Mouse (Mus musculus): ENCODE results near the gene Ciz1. TPM values are rescaled to one million over a fixed set of nuclear protein-coding genes. Genes with fewer than 3 reads are reported as not detected.

Gene Ciz1
- total RNA-seq, 2 experiments from 2014 or later, result 49.0 to 63.5 TPM

DNA sequence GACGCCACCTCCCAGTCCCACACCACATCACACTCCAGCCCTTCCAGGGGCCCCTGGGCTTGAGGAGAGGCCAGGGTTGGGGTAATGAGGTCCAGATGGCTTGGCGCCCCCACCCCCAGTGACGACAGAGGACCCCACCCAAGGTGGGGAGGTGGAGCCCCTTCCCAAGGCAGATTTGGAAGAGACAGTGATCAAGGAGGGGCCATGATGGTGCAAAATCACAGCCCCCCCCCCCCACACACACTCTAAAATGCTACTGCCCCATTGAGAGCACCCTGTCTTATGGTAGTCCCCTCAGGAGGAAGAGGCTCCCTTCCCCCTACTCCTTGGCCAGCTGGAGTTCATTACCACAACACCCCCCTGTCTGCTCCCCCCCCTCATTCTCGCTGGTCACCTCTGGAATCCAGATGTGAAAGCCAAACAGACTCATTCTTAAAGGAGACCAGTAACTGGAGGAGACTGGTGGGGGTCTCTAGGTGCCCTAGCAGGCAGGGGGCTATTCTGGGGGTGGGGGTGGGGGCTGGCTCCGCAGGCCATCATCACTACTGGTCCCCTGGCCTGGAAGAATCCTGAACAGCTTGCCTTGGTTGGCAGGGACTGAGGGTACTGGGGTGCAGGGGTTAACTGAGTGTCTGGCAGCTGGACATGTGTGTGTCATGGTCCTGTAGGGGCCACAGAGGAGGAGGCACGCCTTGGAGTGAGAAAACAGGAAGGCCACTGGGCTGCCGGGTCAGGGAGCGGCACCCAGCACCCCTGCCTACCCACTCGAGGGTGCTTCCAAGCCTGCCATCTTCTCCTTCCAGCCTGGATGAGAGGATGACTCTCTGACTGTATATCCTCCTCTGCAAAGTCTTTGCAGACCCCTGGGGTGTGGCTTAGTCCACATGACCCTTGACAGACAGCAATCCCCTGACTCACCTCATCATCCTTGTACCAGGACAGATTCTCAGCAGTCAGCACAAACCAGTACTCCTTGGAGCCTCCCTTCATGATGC lies 32.2 kb upstream of the Ciz1 start:
- peak; percentile 37 for DNase-seq

DNA sequence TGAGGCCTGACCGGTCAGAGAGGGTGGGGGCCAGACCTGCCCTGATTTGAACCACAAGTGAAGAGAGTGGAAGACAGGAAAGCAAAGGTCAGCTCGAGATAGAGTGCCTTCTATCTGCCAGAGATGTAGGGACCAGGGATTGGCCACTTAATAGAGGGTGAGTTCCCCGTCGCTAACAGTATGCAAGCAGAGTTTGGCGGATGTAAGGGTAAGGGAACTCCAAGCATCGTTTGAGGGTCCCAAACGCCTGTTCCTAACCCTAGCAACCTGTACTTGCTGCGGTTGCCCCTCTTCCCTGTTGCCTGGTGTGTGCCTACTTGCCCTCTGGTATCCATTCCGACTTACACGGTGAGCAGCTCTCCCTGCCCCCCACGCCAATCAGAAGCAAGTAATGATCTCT lies 31.4 kb upstream of the Ciz1 start:
- no peak for DNase-seq

DNA sequence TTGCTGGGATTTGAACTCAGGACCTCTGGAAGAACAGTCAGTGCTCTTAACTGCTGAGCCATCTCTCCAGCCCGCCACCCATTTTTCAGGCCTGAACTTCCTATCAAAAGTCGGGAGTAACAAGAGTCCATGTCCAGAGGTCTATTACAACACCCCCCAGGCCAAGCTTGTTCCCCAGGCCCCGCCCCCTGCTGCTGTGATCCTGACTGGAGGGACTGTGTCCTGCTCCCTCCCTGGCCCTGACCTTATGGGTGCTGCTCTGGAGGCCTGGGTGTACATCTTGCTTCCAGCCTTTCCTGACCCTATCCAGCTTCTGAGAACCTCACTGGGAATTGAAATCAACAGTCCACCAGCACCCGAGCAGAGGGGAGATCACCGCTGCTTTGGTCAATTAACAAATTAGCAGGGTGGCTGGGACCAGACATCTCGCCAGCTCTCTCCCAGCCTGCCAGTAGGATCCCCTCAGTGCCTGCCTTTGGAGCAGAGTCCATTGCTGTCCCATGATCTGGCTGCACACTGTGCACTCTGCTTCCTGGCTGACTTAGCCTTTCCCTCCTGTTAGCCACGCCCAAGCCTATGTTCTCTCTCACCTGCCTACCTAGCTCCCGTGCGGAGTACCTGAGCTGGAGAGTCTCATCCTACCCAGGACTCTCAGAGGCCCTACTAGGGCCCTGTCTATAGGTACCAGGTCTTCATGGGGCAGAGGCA lies 30.4 kb upstream of the Ciz1 start:
- no peak for DNase-seq

DNA sequence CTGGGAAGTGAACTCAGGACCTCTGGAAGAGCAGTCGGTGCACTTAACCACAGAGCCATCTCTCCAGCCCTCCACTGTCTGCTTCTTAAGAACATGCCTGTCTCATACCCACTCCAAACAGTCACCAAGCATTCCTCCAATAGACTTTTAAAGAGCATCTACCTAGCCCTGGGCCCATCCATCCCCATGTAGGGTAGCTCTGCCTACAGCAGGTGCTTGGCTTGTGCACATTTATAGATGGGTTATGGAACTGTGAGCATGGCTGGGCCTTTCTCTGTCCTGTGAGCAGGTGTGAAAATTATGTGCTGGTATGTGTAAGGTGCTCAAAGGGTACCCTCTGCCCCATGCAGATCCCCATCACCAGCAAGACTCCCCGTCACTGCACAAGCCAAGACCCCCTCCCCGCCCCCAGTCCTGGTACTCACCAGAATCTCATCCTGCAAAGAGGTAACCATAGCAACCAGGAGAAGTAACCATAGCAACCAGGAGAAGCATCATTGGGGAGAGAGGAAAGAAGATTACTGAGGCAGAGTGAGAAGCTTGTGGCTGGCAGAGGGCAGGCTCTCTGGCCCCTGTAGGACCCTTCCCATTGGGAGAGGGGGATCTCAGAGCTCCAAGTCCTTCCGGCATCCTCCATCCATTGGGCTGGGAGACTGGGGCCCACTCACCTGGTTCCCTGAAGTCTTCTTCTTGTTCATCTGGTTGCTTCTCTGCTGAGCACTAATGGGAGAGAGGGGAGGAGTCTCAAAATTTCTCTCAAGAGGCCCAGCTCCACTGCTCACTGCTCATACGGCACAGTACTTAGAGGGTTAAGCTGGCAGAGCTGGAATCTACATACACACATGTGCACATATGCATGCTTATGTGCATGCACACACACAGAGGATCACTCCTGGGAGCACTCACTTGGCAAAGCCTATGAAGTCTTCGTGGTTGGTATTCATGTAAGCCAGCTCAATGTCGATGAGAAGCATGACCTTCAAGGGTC lies 29.1 kb upstream of the Ciz1 start:
- DNase-seq, result no peak

DNA sequence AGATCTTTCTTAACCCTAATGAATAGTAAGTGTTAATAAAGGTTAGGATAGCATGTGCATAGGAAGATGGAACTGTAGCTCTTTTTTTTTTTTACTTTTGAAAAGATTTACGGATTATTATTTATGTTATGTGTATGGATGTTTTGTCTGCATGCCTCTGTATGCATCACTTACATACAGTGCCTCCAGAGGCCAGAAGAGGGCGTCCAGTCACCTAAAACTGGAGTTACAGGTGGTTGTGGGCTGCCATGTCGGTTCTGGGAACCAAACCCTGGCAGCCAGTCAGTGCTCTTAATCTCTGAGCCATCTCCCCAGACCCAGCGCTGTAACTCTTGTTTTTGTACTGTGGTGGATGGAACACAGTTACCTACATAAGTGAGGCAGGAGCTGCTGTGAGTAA lies 27.8 kb upstream of the Ciz1 start:
- no peak for DNase-seq

DNA sequence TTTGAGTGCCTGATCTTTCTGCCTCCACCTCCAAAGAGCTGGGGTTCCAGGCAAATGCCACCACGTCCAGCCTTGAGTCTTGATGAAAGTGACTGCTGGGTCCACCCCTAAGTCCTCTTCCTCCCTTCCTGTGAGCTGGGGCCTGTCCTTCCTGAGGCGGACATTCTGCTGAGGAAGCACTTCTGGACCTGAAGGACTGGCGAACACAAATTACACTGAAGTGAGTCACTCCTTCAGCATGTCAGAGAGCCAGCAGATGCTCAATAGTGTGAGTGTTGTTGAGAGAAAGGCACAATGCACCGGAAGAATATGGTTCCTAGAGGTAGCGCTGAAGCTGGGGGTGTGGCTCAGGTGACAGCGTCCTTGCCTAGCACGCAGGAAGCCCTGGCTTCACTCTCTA lies 26.8 kb upstream of the Ciz1 start:
- DNase-seq, result no peak

DNA sequence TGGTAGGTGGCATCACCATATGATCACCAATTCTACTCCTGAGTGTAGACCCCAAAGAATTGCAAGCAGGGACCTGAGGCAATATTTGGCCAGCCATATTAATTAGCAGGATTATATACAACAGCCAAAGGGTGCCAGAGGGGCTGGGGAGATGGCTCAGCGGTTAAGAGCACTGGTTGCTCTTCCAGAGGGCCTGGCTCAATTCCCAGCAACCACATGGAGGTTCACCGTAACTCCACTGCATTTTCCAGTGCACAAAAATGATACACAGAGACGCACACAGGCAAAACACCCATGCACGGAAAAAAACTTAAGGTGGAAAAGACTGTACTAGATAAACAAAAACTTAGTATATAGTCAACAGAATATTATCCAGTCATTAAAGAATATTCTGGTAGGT lies 24.9 kb upstream of the Ciz1 start:
- no peak for DNase-seq

DNA sequence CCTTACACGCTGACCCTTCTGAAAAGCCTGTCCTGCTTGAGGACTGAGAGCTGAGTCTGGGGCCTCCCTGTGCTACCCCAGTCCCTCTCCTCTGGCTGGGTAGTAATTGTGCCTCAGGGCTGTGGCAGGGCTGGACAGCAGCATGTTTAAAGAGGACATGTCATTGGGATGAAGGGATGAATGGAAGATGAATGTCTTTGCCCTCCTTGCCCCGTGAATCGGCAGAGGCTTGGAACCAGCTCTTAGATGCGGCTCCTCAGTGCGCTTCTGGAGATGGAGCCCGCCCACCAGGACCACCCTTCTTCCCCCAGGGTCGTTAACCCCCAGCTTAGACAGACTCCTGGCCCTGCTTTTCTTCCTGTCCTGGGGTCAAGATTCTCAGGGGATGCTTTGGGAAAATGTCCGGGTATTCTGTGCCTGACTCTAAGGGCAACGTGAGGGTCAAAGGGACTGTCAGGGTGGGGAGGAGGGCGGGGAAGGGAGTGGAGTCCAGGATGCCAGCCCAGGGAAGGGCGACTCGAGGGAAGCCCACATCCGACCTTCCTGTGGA lies 23.1 kb upstream of the Ciz1 start:
- DNase-seq, result no peak

DNA sequence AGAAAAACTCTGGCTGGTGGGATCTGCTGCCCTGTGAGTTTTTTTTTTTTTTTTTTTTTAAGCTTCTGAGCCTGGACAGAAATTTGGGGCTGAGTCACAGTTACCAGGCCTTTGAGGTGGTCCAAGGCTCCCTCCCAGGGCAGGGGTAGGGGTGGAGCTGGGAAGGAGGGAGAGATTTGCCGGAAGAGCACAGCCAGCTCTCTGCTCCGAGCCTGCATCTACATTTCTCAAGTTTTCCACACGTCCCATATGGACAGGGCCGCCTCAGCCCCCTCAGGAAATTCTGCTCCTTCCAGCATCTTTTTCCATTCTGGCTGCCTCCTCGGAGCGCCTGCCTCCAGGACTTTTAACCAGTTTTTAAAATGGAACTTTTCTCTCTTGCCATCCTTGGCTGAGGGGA lies 22.6 kb upstream of the Ciz1 start:
- DNase-seq, result no peak

DNA sequence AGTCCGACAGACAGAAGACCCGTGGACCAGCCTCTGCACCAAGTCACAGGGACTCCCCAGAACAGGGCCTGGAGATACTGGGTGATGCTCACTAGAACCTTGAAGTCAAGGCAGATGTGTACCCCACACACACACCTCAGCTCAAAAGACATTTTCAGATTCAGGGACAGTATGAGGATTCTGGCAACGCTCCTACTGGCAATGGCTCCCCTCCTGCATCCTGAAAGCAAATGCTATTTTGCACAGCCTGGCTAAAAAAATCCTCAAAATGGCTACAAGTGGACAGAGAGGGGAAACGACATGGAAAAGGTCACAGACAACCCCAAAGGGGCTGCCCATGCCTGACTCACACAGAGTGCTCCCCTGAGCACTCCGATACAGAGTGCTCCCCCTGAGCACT lies 20.0 kb upstream of the Ciz1 start:
- no peak for DNase-seq

DNA sequence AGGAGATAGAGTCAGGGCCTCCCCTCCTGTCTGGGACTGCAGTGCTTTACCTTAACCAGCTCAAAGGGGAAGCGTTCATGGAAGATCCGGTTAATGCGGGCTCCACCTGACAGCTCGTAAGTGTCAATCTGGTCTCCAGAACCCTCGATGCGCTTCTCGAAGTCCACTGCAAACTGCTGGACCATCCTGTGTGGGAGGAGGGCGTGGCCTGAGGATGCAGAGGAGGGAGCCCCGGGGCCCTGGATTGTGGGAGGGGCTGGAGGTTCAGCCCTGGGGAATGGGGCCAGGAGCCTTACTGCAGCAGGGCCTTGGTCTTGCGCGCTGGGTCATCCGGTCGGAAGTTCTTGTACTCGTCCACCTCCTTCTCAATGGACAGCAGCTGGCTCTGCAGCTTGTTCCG lies 16.2 kb upstream of the Ciz1 start:
- no peak for DNase-seq

DNA sequence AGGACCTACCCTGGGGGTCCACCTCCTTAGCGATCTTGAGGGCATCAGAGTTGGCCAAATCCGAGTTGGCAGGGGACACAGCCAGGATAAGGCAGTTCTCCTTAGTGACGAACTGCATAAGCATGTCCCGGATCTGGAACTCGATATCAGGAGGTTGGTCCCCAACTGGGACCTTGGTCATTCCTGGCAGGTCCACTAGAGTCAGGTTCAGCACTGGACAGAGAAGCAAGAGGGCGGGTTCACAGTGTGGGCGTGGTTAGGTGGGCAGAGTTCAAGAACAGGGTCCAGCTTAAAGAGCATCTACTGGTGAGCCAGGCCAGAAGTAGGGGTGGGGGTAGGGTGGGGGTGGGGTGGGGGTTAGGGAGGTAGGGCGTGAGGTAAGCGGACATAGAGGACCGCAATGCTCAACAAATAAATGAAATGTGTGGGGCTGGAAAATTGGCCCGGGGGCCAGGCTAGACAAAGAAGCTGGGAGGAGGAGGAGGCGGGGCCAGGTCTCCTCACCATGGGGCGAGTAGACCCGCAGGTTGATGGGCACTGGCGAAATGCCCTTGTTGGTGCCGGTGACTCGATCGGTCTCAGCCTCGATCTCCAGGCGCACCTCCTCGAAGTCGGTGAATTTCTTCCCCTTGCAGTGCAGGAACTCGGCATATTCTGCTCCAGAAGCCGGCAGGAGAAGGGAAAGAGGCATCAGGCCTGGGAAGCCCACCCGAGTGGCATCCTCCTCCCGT lies 12.1 kb upstream of the Ciz1 start:
- no peak for DNase-seq

DNA sequence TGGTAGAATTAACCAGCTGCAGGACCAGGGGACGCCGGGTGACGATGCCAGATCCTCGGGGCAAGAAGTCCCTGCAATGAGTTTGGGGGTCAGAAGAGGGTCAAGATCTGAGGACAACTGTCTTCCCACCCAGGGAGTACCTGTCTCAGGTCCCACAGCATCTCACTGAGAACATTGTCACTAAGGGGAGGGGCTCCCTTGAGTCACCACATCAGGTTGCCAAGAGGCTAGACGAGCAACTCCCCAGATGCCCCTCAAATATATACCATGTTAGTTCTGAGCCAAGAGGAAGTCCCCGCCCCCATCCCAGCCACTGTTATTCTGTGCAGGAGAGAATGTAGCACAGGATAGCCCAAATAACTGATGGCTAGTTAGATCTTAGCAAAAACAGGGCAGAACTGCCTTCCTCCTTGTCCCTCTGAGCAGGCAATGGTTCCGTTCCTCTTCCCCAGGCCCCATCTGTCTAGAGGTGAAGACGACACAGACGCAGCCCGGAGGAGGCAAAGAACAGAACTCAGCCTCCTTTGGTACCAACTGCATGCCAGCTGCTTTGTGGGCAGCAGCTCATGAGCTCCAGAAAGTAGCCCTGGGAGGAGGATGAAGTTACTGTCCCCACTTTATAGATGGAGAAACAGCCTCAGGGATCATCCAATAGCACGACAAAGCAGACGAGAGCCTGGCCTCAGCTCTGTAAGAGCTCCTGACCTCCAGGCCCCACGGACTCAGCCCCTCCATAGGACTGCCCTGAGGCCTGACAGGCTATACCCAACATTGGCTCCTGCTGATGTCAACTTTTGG lies 11.1 kb upstream of the Ciz1 start:
- DNase-seq, result no peak

DNA sequence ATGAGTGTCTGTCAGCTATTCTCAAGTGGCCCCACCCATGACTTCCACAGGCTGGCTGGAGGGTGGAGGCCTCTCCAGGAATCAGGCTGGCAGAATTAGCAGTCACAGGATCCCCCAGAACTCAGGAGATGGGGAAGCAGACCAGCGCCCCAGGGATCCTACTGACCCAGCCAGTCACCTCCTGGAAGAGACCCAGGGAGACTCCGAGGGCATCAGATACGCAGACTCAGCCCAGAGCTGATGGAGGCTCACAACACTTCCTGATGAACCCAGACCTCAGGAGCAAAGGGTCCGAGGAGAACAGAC lies 10.5 kb upstream of the Ciz1 start:
- no peak for DNase-seq

DNA sequence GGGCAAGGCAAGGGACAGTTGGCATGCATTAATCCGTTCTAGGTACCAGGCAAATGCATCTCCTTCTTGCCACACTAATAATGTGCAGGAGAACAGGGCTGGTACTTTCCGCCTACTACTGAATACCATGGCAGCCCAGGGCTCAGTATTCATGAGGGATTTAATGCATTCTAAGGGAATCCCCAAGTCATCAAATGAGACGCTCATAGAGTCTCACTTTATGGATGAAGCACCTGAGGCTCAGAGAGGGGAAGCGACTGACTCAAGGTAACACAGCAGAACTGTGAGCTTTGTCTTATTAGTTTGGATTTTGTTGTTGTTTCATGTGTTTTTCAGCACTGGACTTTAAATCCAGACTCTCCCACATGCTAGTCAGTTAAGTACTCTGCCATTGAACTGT lies 10.1 kb upstream of the Ciz1 start:
- DNase-seq, result no peak

DNA sequence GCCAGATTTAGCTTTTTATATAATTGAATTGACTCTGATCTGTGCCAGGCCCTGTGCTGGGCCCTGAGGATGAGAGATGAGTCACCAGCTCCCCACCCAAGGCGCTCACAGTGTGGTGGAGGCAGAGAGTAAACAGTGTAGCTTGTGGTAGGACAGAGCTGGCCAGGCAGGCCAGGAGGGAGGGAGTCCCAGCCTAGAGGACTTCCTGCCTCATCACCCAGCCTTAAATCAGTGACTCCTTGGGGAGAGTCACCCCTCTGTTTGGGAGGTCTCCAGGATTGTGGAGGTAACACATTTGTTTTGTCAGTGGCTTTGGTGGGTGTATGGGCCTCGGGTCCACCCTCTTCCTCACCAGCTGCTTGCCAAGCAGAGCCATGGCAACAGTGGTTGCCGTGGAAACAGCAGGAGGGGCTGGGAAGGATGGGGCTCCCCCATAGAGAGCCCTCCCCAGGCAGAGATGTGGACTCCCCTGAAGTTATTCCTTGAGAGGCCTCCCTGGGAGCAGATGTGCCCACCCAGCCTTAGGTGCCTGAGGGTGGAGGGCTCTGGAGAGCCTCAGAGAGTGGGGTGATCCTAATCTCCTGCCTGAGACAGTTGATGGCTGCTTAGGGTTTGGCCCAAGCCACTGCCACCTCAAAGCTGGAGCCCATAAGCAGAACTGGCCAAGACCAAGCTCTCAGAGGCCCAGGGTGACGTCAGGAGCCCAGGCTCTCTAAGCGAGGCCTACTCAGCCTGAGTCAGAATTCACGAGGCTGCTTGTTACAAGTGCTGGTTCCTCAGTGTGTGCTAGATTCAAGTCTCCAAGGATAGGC lies 9.4 kb upstream of the Ciz1 start:
- DNase-seq, result no peak

DNA sequence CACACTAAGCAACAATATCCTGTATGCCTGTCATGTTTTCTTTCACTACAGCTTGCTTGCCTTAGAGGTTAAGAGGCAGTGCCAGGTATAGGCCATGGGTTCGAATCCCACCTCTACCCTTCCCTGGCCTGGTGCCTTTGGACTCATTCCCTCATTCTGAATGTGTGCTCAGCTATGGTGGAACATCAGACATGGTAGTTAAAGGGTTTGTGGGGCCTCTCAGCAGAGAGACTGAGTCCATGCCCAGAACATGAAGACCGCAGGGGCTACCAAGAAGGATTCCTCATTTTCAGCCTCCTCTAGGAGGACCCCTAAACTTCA lies 8.8 kb upstream of the Ciz1 start:
- no peak for DNase-seq

DNA sequence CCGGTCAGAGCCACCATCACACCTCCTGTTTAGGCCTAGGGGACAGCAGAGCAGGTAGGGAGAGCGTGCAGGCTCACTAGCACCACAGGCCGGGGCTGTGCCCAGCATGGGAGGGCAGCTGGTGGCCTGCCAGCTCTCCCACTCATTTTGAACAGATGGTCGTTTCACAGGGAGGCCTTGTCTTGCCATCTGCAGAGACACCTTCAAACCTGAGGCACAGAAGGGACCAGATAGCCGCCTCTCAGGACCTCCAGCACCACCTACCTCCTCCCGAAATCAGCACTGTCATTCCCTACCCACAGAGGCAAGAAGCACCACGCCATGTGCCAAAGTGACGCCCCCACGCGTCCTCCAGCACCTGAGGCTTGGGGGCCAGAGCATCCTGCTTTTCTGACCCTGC lies 8.1 kb upstream of the Ciz1 start:
- no peak for DNase-seq

DNA sequence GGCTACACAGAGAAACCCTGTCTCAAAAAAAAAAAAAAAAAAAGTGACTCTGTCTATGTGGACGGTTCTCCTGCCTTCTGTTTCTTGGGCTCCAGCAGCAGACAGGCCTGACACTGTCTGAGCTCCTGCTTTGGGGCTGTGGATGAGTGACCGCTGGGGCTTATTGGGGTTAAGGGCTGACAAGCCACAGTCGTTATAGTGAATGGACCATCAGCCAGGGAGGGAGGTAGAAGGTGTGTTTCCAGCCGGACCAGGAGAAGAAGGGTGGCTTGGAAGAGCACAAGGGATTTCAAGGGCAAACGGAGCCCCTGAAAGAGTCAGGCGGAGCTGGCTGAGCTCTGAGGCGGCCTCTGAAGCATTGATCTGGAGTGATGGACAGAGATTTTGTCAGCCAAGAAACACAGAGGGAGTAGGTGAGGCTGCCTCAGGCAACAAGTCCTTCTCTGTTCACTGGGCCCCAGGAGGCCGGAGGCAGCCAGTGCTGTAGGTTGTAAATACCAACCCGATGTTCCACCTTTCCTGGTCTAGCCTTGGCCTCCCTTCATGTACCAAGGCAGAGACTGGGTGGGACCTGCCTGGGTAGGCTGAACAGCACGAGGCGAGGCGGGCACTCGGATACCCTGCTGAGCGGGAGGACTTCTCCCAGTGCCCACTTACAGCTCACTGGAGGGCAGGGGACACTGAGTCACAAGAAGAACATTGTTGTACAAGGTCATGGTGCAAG lies 7.4 kb upstream of the Ciz1 start:
- DNase-seq, result no peak
